Mouse (Mus musculus) lung, postnatal 0 days (tissue): ENCODE measurements around the gene Ctxn1. TPM values are rescaled to one million over a fixed set of nuclear protein-coding genes. Genes with fewer than 3 reads are reported as not detected.
A peak's percentile ranks its signal among the peaks of the same experiment; 100 is the strongest.

Experiments
- ATAC-seq: fragments of 200-750 bp; cut with Nextera tagmentation; 2 replicates; pipeline ENCODE4 v1.8.0; 2017; ENCODE audit warnings: moderate library complexity
- DNase-seq: peaks from one replicate; pipeline ENCODE4 v3.0.0-alpha.2; 2016; ENCODE audit warnings: low spot score
- H3K27ac ChIP-seq: fragments of 300-500 bp; sonication (generic); 2 replicates; pipeline ENCODE4 v1.5.1; 2014; ENCODE audit warnings: antibody characterized with exemption, mild to moderate bottlenecking, low read length, mixed read lengths
- H3K27me3 ChIP-seq: fragments of 300-500 bp; sonication (generic); replicated peaks from 2 replicates; pipeline ENCODE4 v1.6.1; 2014; ENCODE audit warnings: low read length, mixed read lengths; ENCODE audit not compliant: insufficient read depth
- H3K36me3 ChIP-seq: fragments of 300-500 bp; sonication (generic); 2 replicates; pipeline ENCODE4 v1.6.1; 2014; ENCODE audit warnings: low read length, mixed read lengths; ENCODE audit not compliant: insufficient read depth
- H3K4me1 ChIP-seq: fragments of 300-500 bp; sonication (generic); 2 replicates; pipeline ENCODE4 v1.6.1; 2014; ENCODE audit warnings: antibody characterized with exemption, low read depth, low read length, mixed read lengths; ENCODE audit not compliant: insufficient read depth
- H3K4me2 ChIP-seq: fragments of 300-500 bp; sonication (generic); replicated peaks from 2 replicates; pipeline ENCODE4 v1.6.1; 2014; ENCODE audit warnings: low read depth, mild to moderate bottlenecking, low read length, moderate library complexity, mixed read lengths
- H3K4me3 ChIP-seq: fragments of 300-500 bp; sonication (generic); 2 replicates; pipeline ENCODE4 v1.5.1; 2014; ENCODE audit warnings: low read depth, low read length
- H3K9ac ChIP-seq: fragments of 300-500 bp; sonication (generic); replicated peaks from 2 replicates; pipeline ENCODE4 v1.6.1; 2014; ENCODE audit warnings: low read depth, mild to moderate bottlenecking
- H3K9me3 ChIP-seq: fragments of 300-500 bp; sonication (generic); 2 replicates; pipeline ENCODE4 v1.6.1; 2016; ENCODE audit warnings: low read length, mixed read lengths
- CTCF ChIP-seq: IDR thresholded peaks from 2 replicates; pipeline ENCODE4 v1.5.1; 2016; ENCODE audit warnings: antibody characterized with exemption, mild to moderate bottlenecking
- EP300 ChIP-seq: IDR thresholded peaks from 2 replicates; pipeline ENCODE4 v1.6.1; 2016; ENCODE audit warnings: antibody characterized with exemption, mild to moderate bottlenecking, control low read depth
- WGBS: fragments of 180-500 bp; shearing (Covaris S2); extraction: QIAGEN DNeasy Blood & Tissue Kit; methylation state at CpG from one replicate; pipeline ENCODE4 v1.1.7; 2014; 5-methylcytosine and 5-hydroxymethylcytosine counted together
- polyA plus RNA-seq: library from polyadenylated mRNA; unstranded; fragments of >200 nt; fragmentation: Nextera tagmentation; extraction: Ambion mirVana; gene quantifications from 2 replicates; pipeline ENCODE4 v1.2.1, GENCODE M21; 2015

Gene Ctxn1
- polyA plus RNA-seq, 1 experiment from 2014 or later, result 35.1 TPM

GRCm38 (mm10) chr8:4275275-4276110 is 16.4 kb upstream of the Ctxn1 start, which contains the start of gene Timm44:
Timm44 (minus strand) TSS chr8:4275913.
- Histone ChIP-seq H3K36me3 (peaks cover 5% of the 10 kb centered on the region; the same call in 1 of the 2 replicates), H3K4me2 (peak within 1 kb of the TSS; percentile 73), H3K9ac (peak within 1 kb of the TSS; percentile 81), H3K27me3 (no peaks in the 10 kb centered on the region), H3K4me1 (no peaks in the 10 kb centered on the region), H3K9me3 (no peaks in the 10 kb centered on the region), H3K27ac (peak within 1 kb of the TSS; percentile 51), H3K4me3 (peak within 1 kb of the TSS; percentile 80)
- TF ChIP-seq CTCF (no peak), EP300 (no peak)
- DNase-seq (peak; percentile 97), ATAC-seq (peak; percentile 99)
- under 1% methylated on average over 39 of the region's 39 CpGs for WGBS

- TF ChIP-seq CTCF, result no peak
- TF ChIP-seq EP300, result no peak
- Histone ChIP-seq H3K4me3 (no peak overlapping the region), H3K9me3 (no peaks in the 10 kb centered on the region), H3K9ac (no peak overlapping the region), H3K36me3 (peaks cover 38% of the 10 kb centered on the region), H3K27ac (no peak overlapping the region), H3K4me1 (no peaks in the 10 kb centered on the region), H3K27me3 (no peaks in the 10 kb centered on the region), H3K4me2 (no peak overlapping the region)
- no peak for ATAC-seq
- 93% methylated on average over 6 of the region's 6 CpGs for WGBS
- DNase-seq, result no peak
These were observed 10.5 kb upstream of the Ctxn1 start for GRCm38 (mm10) chr8:4269609-4270008.

GRCm38 (mm10) chr8:4267627-4268026 is 8.6 kb upstream of the Ctxn1 start:
- no peaks in the 10 kb centered on the region for H3K27me3 ChIP-seq
- H3K4me2 ChIP-seq, result no peak overlapping the region
- H3K4me1 ChIP-seq, result no peaks in the 10 kb centered on the region
- WGBS, result 79% methylated on average over 15 of the region's 15 CpGs
- peaks cover 37% of the 10 kb centered on the region for H3K36me3 ChIP-seq
- DNase-seq (no peak), ATAC-seq (0 out of 2 replicates have a peak, but pooled peaks have one; percentile 41)
- TF ChIP-seq EP300, result no peak
- TF ChIP-seq CTCF, result peak; percentile 56
- no peak overlapping the region for H3K4me3 ChIP-seq
- no peaks in the 10 kb centered on the region for H3K9me3 ChIP-seq
- no peak overlapping the region for H3K9ac ChIP-seq
- H3K27ac ChIP-seq, result no peak overlapping the region

- Histone ChIP-seq H3K9ac (no peak overlapping the region), H3K9me3 (no peaks in the 10 kb centered on the region), H3K4me1 (no peaks in the 10 kb centered on the region), H3K4me3 (no peak overlapping the region), H3K27me3 (no peaks in the 10 kb centered on the region), H3K27ac (no peak overlapping the region), H3K4me2 (no peak overlapping the region), H3K36me3 (peaks cover 42% of the 10 kb centered on the region)
- DNase-seq (no peak), ATAC-seq (no peak; the same call in 1 of the 2 replicates)
- TF ChIP-seq EP300 (no peak), CTCF (no peak)
- 90% methylated on average over 15 of the region's 15 CpGs for WGBS
These were observed 6.3 kb upstream of the Ctxn1 start for GRCm38 (mm10) chr8:4265160-4265914.

GRCm38 (mm10) chr8:4263105-4263791 is 4.2 kb upstream of the Ctxn1 start:
- no peaks in the 10 kb centered on the region for H3K9me3 ChIP-seq
- H3K27me3 ChIP-seq, result no peaks in the 10 kb centered on the region
- no peaks in the 10 kb centered on the region for H3K4me1 ChIP-seq
- H3K36me3 ChIP-seq, result peaks cover 35% of the 10 kb centered on the region
- no peak overlapping the region for H3K9ac ChIP-seq
- TF ChIP-seq CTCF (no peak), EP300 (no peak)
- H3K4me3 ChIP-seq, result no peak overlapping the region
- WGBS, result 81% methylated on average over 8 of the region's 8 CpGs
- no peak overlapping the region for H3K27ac ChIP-seq
- ATAC-seq, result no peak
- no peak overlapping the region for H3K4me2 ChIP-seq
- no peak for DNase-seq

GRCm38 (mm10) chr8:4259805-4260170 is 714 bp upstream of the Ctxn1 start:
- TF ChIP-seq EP300, result no peak
- no peak for TF ChIP-seq CTCF
- Histone ChIP-seq H3K9ac (no peak overlapping the region), H3K27me3 (no peaks in the 10 kb centered on the region), H3K27ac (0 out of 2 replicates have a peak overlapping the region, but pooled peaks have one; percentile 15), H3K4me1 (no peaks in the 10 kb centered on the region), H3K4me2 (no peak overlapping the region), H3K36me3 (peaks cover 16% of the 10 kb centered on the region; the same call in 1 of the 2 replicates), H3K9me3 (no peaks in the 10 kb centered on the region), H3K4me3 (0 out of 2 replicates have a peak overlapping the region, but pooled peaks have one; percentile 55)
- ATAC-seq, result no peak
- WGBS, result 86% methylated on average over 4 of the region's 4 CpGs
- DNase-seq, result no peak
